Comparison of ENCODE assay signal across 8 mouse cellular contexts in genomic region chr15:89209886-89210761, GRCm38 (mm10). TPM values are rescaled to one million over a fixed set of nuclear protein-coding genes. Genes with fewer than 3 reads are reported as not detected.
DNase-seq lines count a peak whose midpoint lies in the region; ATAC-seq lines count a peak whose summit lies in the region.

No protein-coding gene starts in this region.

- WGBS in hindbrain, embryonic 13.5 days, result 22% methylated on average over 22 of the region's 22 CpGs

- H3K36me3 ChIP-seq in hindbrain, embryonic 13.5 days, result no peaks in the 10 kb centered on the region

- ATAC-seq in hindbrain, embryonic 13.5 days (ENCODE audit: low FRiP score), result no peak

- no peaks in the 10 kb centered on the region for H3K9me3 ChIP-seq in hindbrain, embryonic 13.5 days

- H3K27me3 ChIP-seq in hindbrain, embryonic 13.5 days, result no peaks in the 10 kb centered on the region

- peak overlapping the region; percentile 83 for H3K27ac ChIP-seq in hindbrain, embryonic 13.5 days

- peak overlapping the region; percentile 47 for H3K4me2 ChIP-seq in hindbrain, embryonic 13.5 days

- peak overlapping the region; percentile 31 for H3K9ac ChIP-seq in hindbrain, embryonic 13.5 days

- peak overlapping the region; percentile 23 for H3K4me3 ChIP-seq in hindbrain, embryonic 13.5 days

- peaks cover 32% of the 10 kb centered on the region for H3K4me1 ChIP-seq in hindbrain, embryonic 13.5 days (replicated peaks)

- peak; percentile 92 for DNase-seq in NIH3T3 (ENCODE audit: low read depth)
- peak; percentile 94 to 97 for DNase-seq in cerebellum, postnatal 14 days
- DNase-seq in frontal cortex, postnatal 14 days (ENCODE audit: low spot score in 2 of 2), result peak; percentile 73 to 81
- peak; percentile 80 to 87 for DNase-seq in layer of hippocampus, postnatal 36 days
- DNase-seq in lung, postnatal 36 days, result peak; percentile 95
- peak; percentile 92 for DNase-seq in retina, postnatal 1 day
- peak; percentile 70 to 80 for DNase-seq in urinary bladder, adult 18-20 months (ENCODE audit: low spot score in 2 of 2)

RNA-seq across cellular contexts. Expression of gene Ppp6r2, which starts 1.2 kb away (rescaled TPM):
- polyA plus RNA-seq in hindbrain, embryonic 13.5 days (2015; fragmentation: Nextera tagmentation; extraction: Ambion mirVana), result 82.8 and 87.3 TPM in 2 replicates
- total RNA-seq in layer of hippocampus, postnatal 36 days (2021), result 100 to 1,000 TPM; 158 to 162 TPM

RNA-seq across cellular contexts. Expression of gene Dennd6b, which starts 13.8 kb away (rescaled TPM):
- 75.1 and 86.5 TPM in 2 replicates for polyA plus RNA-seq in hindbrain, embryonic 13.5 days (2015; fragmentation: Nextera tagmentation; extraction: Ambion mirVana)
- total RNA-seq in layer of hippocampus, postnatal 36 days (2021), result 10 to 100 TPM; 33.5 to 38.7 TPM

RNA-seq across cellular contexts. Expression of gene Plxnb2, which starts 29.5 kb away (rescaled TPM):
- 99.2 and 104 TPM in 2 replicates for polyA plus RNA-seq in hindbrain, embryonic 13.5 days (2015; fragmentation: Nextera tagmentation; extraction: Ambion mirVana)
- 10 to 100 TPM; 51.0 to 58.7 TPM for total RNA-seq in layer of hippocampus, postnatal 36 days (2021)
